10 mouse cellular contexts compared by ENCODE assay signal in genomic region chr15:83725556-83726200, GRCm38 (mm10). TPM values are rescaled to one million over a fixed set of nuclear protein-coding genes. Genes with fewer than 3 reads are reported as not detected.
DNase-seq lines count a peak whose midpoint lies in the region; ATAC-seq and TF ChIP-seq lines count a peak whose summit lies in the region.
"Had no signal": no experiment of that assay in that cellular context is flagged by ENCODE, and none has a peak within 500 bp of the region (broad histone marks: within the 10 kb centered on the region; RNA-seq: fewer than 3 reads in every experiment).

No protein-coding gene starts in this region.

- no peaks in the 10 kb centered on the region for H3K27me3 ChIP-seq in embryonic facial prominence, embryonic 11.5 days (ENCODE audit: control insufficient read depth, insufficient read depth, low read length)
- H3K27me3 ChIP-seq in hindbrain, embryonic 15.5 days: peaks cover 6% of the 10 kb centered on the region; the same call in 1 of the 2 replicates

- H3K9me3 ChIP-seq in embryonic facial prominence, embryonic 11.5 days (replicated peaks; ENCODE audit: control insufficient read depth, low read length): no peaks in the 10 kb centered on the region
- no peaks in the 10 kb centered on the region for H3K9me3 ChIP-seq in hindbrain, embryonic 15.5 days

- WGBS in embryonic facial prominence, embryonic 11.5 days: 11% methylated on average over 28 of the region's 28 CpGs
- WGBS in hindbrain, embryonic 15.5 days: 12% methylated on average over 28 of the region's 28 CpGs

- intact Hi-C loops in left cerebral cortex, adult 2 months (cut with DNase I): loop anchor here (2.0 kb wide), 1 partner anchor 21 kb away; no protein-coding TSS in a partner anchor

- no peak overlapping the region; the same call in none of the 2 replicates for H3K4me2 ChIP-seq in embryonic facial prominence, embryonic 11.5 days (ENCODE audit: low read depth, low read length)
- peak overlapping the region; percentile 83 for H3K4me2 ChIP-seq in hindbrain, embryonic 15.5 days

- peak; percentile 8; the same call in 1 of the 2 replicates for ATAC-seq in embryonic facial prominence, embryonic 11.5 days (replicated peaks; ENCODE audit: insufficient number of reproducible peaks, low FRiP score, low TSS enrichment, low read depth)
- no peak for ATAC-seq in hindbrain, embryonic 15.5 days (ENCODE audit: low FRiP score, low read depth)
- no peak for ATAC-seq in frontal cortex, adult (ENCODE audit: low TSS enrichment)

- DNase-seq in left cerebral cortex, adult 2 months (ENCODE audit: extremely low spot score in 1 of 2, low spot score in 2 of 2): no peak
- DNase-seq in left cerebral cortex, adult 9 months (ENCODE audit: low spot score in 2 of 2): no peak
- peak; percentile 39 for DNase-seq in embryonic facial prominence, embryonic 11.5 days (ENCODE audit: low spot score)
- peak; percentile 53 for DNase-seq in neural tube, embryonic 10.5 days (ENCODE audit: extremely low spot score, low spot score)
- no peak for DNase-seq in layer of hippocampus, postnatal 36 days
- DNase-seq in right cerebral cortex, postnatal 36 days (ENCODE audit: low spot score in 2 of 2): no peak

- 0 out of 2 replicates have a peak overlapping the region, but pooled peaks have one; percentile 82 for H3K4me3 ChIP-seq in left cerebral cortex, adult 2 months
- no peak overlapping the region; the same call in 1 of the 2 replicates for H3K4me3 ChIP-seq in embryonic facial prominence, embryonic 11.5 days (ENCODE audit: low read depth, low read length)
- peak overlapping the region; percentile 63; the same call in 1 of the 2 replicates for H3K4me3 ChIP-seq in hindbrain, embryonic 15.5 days
- H3K4me3 ChIP-seq: erythroblast, embryonic 14.5 days had no signal

- no peak for TF ChIP-seq CTCF in left cerebral cortex, adult 2 months (IDR thresholded peaks at IDR 0.05)

- peaks cover 11% of the 10 kb centered on the region for H3K4me1 ChIP-seq in embryonic facial prominence, embryonic 11.5 days (ENCODE audit: control insufficient read depth, insufficient read depth, low read length)
- peaks cover 26% of the 10 kb centered on the region for H3K4me1 ChIP-seq in hindbrain, embryonic 15.5 days (replicated peaks)

- 0 out of 2 replicates have a peak overlapping the region, but pooled peaks have one; percentile 9 for H3K9ac ChIP-seq in embryonic facial prominence, embryonic 11.5 days (replicated peaks; ENCODE audit: low read length)
- H3K9ac ChIP-seq in hindbrain, embryonic 15.5 days: no peak overlapping the region

- no peak overlapping the region for H3K27ac ChIP-seq in left cerebral cortex, adult 2 months
- H3K27ac ChIP-seq in embryonic facial prominence, embryonic 11.5 days (replicated peaks; ENCODE audit: low read depth, low read length): no peak overlapping the region
- no peak overlapping the region for H3K27ac ChIP-seq in hindbrain, embryonic 15.5 days (replicated peaks)

- H3K36me3 ChIP-seq in embryonic facial prominence, embryonic 11.5 days (replicated peaks; ENCODE audit: control insufficient read depth, insufficient read depth, low read depth, low read length): no peaks in the 10 kb centered on the region
- no peaks in the 10 kb centered on the region for H3K36me3 ChIP-seq in hindbrain, embryonic 15.5 days

RNA-seq across cellular contexts. Expression of gene Scube1, which starts 0.9 kb away (rescaled TPM):
- total RNA-seq in left cerebral cortex, adult 2 months (2021): 10 to 100 TPM; 72.2 to 74.2 TPM
- polyA plus RNA-seq in embryonic facial prominence, embryonic 11.5 days (2014; fragmentation: Nextera tagmentation; extraction: Ambion mirVana): 30.2 and 32.8 TPM in 2 replicates
- polyA plus RNA-seq in hindbrain, embryonic 15.5 days (2015; fragmentation: Nextera tagmentation; extraction: Ambion mirVana): 8.4 and 9.7 TPM in 2 replicates
- 10 to 100 TPM; 19.3 to 21.8 TPM for total RNA-seq in layer of hippocampus, postnatal 36 days (2021)
- polyA plus RNA-seq: erythroblast, embryonic 14.5 days had no signal

RNA-seq across cellular contexts. Expression of gene Mpped1, which starts 53.6 kb away (rescaled TPM):
- 100 to 1,000 TPM; 201 to 208 TPM for total RNA-seq in left cerebral cortex, adult 2 months (2021)
- polyA plus RNA-seq in embryonic facial prominence, embryonic 11.5 days (2014; fragmentation: Nextera tagmentation; extraction: Ambion mirVana): 6.3 and 6.9 TPM in 2 replicates
- polyA plus RNA-seq in hindbrain, embryonic 15.5 days (2015; fragmentation: Nextera tagmentation; extraction: Ambion mirVana): 17.7 and 25.5 TPM in 2 replicates
- 100 to 1,000 TPM; 167 to 170 TPM for total RNA-seq in layer of hippocampus, postnatal 36 days (2021)
- polyA plus RNA-seq: erythroblast, embryonic 14.5 days; Patski had no signal

Comparison
In these comparisons a context has a peak if more than half of its experiments do, and no peak if none do; other contexts are left out.
1. DNase-seq: peak in embryonic facial prominence, embryonic 11.5 days (single experiment) and neural tube, embryonic 10.5 days (single experiment); none in left cerebral cortex, adult 2 months (0 of 2), left cerebral cortex, adult 9 months (0 of 2), layer of hippocampus, postnatal 36 days (0 of 2) and right cerebral cortex, postnatal 36 days (0 of 2).